11 mouse cellular contexts compared by ENCODE assay signal in the genomic region with DNA sequence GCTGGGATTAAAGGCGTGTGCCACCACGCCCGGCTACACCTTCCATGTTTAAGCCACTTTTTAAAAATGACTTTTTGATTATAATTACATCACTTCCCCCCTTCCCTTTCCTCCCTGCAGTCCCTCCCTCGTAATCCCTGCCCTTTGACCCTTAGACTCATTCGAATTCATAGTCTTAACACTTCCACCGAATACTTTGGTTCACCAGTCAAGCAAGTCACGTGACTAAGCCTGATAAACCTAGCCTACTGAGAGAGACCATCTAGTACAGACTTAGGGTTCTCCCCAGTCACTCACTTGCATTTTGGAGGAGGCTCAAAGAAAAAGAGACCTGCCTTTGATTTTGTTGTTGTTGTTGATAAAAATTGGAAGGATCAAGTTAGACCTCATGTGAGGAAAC. TPM values are rescaled to one million over a fixed set of nuclear protein-coding genes. Genes with fewer than 3 reads are reported as not detected.
A peak's percentile ranks its signal among the peaks of the same experiment; 100 is the strongest.
DNase-seq lines count a peak whose midpoint lies in the region; ATAC-seq and TF ChIP-seq lines count a peak whose summit lies in the region.
"Had no signal": no experiment of that assay in that cellular context is flagged by ENCODE, and none has a peak within 500 bp of the region (broad histone marks: within the 10 kb centered on the region; RNA-seq: fewer than 3 reads in every experiment).

No protein-coding gene starts in this region.

- no peak overlapping the region for H3K9ac ChIP-seq in heart, embryonic 12.5 days
- no peak overlapping the region for H3K9ac ChIP-seq in lung, embryonic 14.5 days
- no peak overlapping the region for H3K9ac ChIP-seq in intestine, embryonic 15.5 days
- H3K9ac ChIP-seq: hindbrain, embryonic 15.5 days; midbrain, embryonic 12.5 days had no signal

- H3K4me1 ChIP-seq in heart, embryonic 12.5 days (replicated peaks) = peaks cover 29% of the 10 kb centered on the region
- H3K4me1 ChIP-seq in lung, embryonic 14.5 days (ENCODE audit: insufficient read depth) = peaks cover 15% of the 10 kb centered on the region
- H3K4me1 ChIP-seq in intestine, embryonic 15.5 days (replicated peaks) = peaks cover 7% of the 10 kb centered on the region; the same call in 1 of the 2 replicates

- 75% methylated on average over 7 of the region's 7 CpGs for WGBS in heart, embryonic 12.5 days
- 60% methylated on average over 7 of the region's 7 CpGs for WGBS in lung, embryonic 14.5 days
- WGBS in intestine, embryonic 15.5 days = 70% methylated on average over 7 of the region's 7 CpGs

- H3K27me3 ChIP-seq in heart, embryonic 12.5 days (replicated peaks) = no peaks in the 10 kb centered on the region
- H3K27me3 ChIP-seq in lung, embryonic 14.5 days (ENCODE audit: insufficient read depth, low read length) = no peaks in the 10 kb centered on the region
- H3K27me3 ChIP-seq in intestine, embryonic 15.5 days (replicated peaks) = no peaks in the 10 kb centered on the region
- H3K27me3 ChIP-seq: hindbrain, embryonic 15.5 days; midbrain, embryonic 12.5 days had no signal

- H3K36me3 ChIP-seq in heart, embryonic 12.5 days = peaks cover 14% of the 10 kb centered on the region
- peaks cover 20% of the 10 kb centered on the region; the same call in 1 of the 2 replicates for H3K36me3 ChIP-seq in lung, embryonic 14.5 days (ENCODE audit: insufficient read depth)
- 0 out of 2 replicates have a peak, but pooled peaks cover 5% of the 10 kb centered on the region for H3K36me3 ChIP-seq in intestine, embryonic 15.5 days
- H3K36me3 ChIP-seq: midbrain, embryonic 12.5 days had no signal

- H3K9me3 ChIP-seq in heart, embryonic 12.5 days (replicated peaks) = no peaks in the 10 kb centered on the region
- no peaks in the 10 kb centered on the region for H3K9me3 ChIP-seq in lung, embryonic 14.5 days (ENCODE audit: low read depth, low read length)
- no peaks in the 10 kb centered on the region for H3K9me3 ChIP-seq in intestine, embryonic 15.5 days
- H3K9me3 ChIP-seq: hindbrain, embryonic 15.5 days; midbrain, embryonic 12.5 days had no signal

- H3K27ac ChIP-seq in heart, embryonic 12.5 days (ENCODE audit: poor library complexity, severe bottlenecking) = peak overlapping the region; percentile 91
- peak overlapping the region; percentile 79; the same call in 1 of the 2 replicates for H3K27ac ChIP-seq in lung, embryonic 14.5 days (ENCODE audit: low read depth)
- H3K27ac ChIP-seq in intestine, embryonic 15.5 days = peak overlapping the region; percentile 64; the same call in 1 of the 2 replicates
- H3K27ac ChIP-seq: midbrain, embryonic 12.5 days had no signal

- no peak for DNase-seq in cerebellum, postnatal 10 days
- DNase-seq in heart, adult 18-20 months = no peak
- no peak for DNase-seq in lung, embryonic 14.5 days
- no peak for DNase-seq in lung, postnatal 14 days
- DNase-seq in ovary, postnatal 10 days (ENCODE audit: low spot score) = no peak
- DNase-seq: retina, postnatal 1 day had no signal

- H3K4me2 ChIP-seq in heart, embryonic 12.5 days = 0 out of 2 replicates have a peak overlapping the region, but pooled peaks have one; percentile 35
- H3K4me2 ChIP-seq in lung, embryonic 14.5 days = no peak overlapping the region
- no peak overlapping the region for H3K4me2 ChIP-seq in intestine, embryonic 15.5 days (replicated peaks)
- H3K4me2 ChIP-seq: hindbrain, embryonic 15.5 days had no signal

- no peak overlapping the region for H3K4me3 ChIP-seq in heart, embryonic 12.5 days
- no peak overlapping the region for H3K4me3 ChIP-seq in lung, embryonic 14.5 days (ENCODE audit: low read depth, low read length)
- H3K4me3 ChIP-seq in intestine, embryonic 15.5 days (replicated peaks) = no peak overlapping the region
- H3K4me3 ChIP-seq: hindbrain, embryonic 15.5 days; midbrain, embryonic 12.5 days had no signal

- ATAC-seq in cerebellum, adult (ENCODE audit: insufficient number of reproducible peaks, low FRiP score, low TSS enrichment) = peak; percentile 4; the same call in 1 of the 2 replicates
- ATAC-seq in heart, embryonic 12.5 days (ENCODE audit: insufficient number of reproducible peaks, low FRiP score) = no peak; the same call in 1 of the 2 replicates
- no peak for ATAC-seq in lung, embryonic 14.5 days (ENCODE audit: insufficient read depth)
- ATAC-seq in intestine, embryonic 15.5 days = no peak

- no peak for TF ChIP-seq CTCF in lung, embryonic 14.5 days (IDR thresholded peaks at IDR 0.05; ENCODE audit: low read depth)

RNA-seq across cellular contexts. Expression of a gene that starts 12.2 kb away (rescaled TPM):
- polyA plus RNA-seq in heart, embryonic 12.5 days (2016; fragmentation: Nextera tagmentation; extraction: Ambion mirVana) = 6.3 and 9.1 TPM in 2 replicates
- total RNA-seq in heart, adult 18-20 months (2021) = 10 to 100 TPM; 19.7 to 24.8 TPM
- 16.1 and 19.1 TPM in 2 replicates for polyA plus RNA-seq in lung, embryonic 14.5 days (2014; fragmentation: Nextera tagmentation; extraction: Ambion mirVana)
- 23.3 and 27.5 TPM in 2 replicates for polyA plus RNA-seq in intestine, embryonic 15.5 days (2015; fragmentation: Nextera tagmentation; extraction: Ambion mirVana)
